Comparison of ENCODE assay signal across 8 mouse cellular contexts in genomic region chr14:37165266-37165926, GRCm38 (mm10). TPM values are rescaled to one million over a fixed set of nuclear protein-coding genes. Genes with fewer than 3 reads are reported as not detected.
DNase-seq lines count a peak whose midpoint lies in the region; ATAC-seq and TF ChIP-seq lines count a peak whose summit lies in the region.

No protein-coding gene starts in this region.

- in situ Hi-C loops in ES-E14 (cut with MboI; ENCODE audit: low sequenced_read_pairs in 2 of 2, unreplicated experiment in 2 of 2): no loop called here

- no peak for ATAC-seq in kidney, postnatal 0 days (replicated peaks; ENCODE audit: low FRiP score, low read depth)
- no peak for ATAC-seq in kidney, embryonic 16.5 days (ENCODE audit: low FRiP score, low TSS enrichment)

- peak; percentile 33 for DNase-seq in kidney, postnatal 0 days (ENCODE audit: low spot score)
- DNase-seq in CD4-positive helper T cell, adult 2 months (ENCODE audit: low read depth, low spot score): peak; percentile 41
- no peak for DNase-seq in ES-E14 (ENCODE audit: low read depth, low spot score)
- peak; percentile 48 for DNase-seq in embryo, embryonic 11 days
- DNase-seq in layer of hippocampus, adult 9-11 months: peak; percentile 43
- DNase-seq in right cerebral cortex, postnatal 14 days: peak; percentile 17
- DNase-seq in thymus, adult 2 months: no peak

- peak; percentile 59 for TF ChIP-seq CTCF in kidney, postnatal 0 days (IDR thresholded peaks at IDR 0.05; ENCODE audit: low read depth)
- TF ChIP-seq CTCF in thymus, adult 2 months (IDR thresholded peaks at IDR 0.05; ENCODE audit: borderline replicate concordance, control insufficient read depth, extremely low read depth, insufficient read depth, low read length, poor library complexity): no peak

- no peak overlapping the region for H3K4me2 ChIP-seq in kidney, postnatal 0 days (ENCODE audit: low read length)
- H3K4me2 ChIP-seq in kidney, embryonic 16.5 days (replicated peaks; ENCODE audit: low read depth, low read length): no peak overlapping the region

- no peak overlapping the region for H3K9ac ChIP-seq in kidney, postnatal 0 days (ENCODE audit: low read depth, low read length)
- no peak overlapping the region for H3K9ac ChIP-seq in kidney, embryonic 16.5 days (replicated peaks; ENCODE audit: low read length)
- H3K9ac ChIP-seq in ES-E14 (ENCODE audit: insufficient read depth, low read depth, low read length, poor library complexity, severe bottlenecking): no peak overlapping the region

- no peak overlapping the region for H3K4me3 ChIP-seq in kidney, postnatal 0 days (replicated peaks; ENCODE audit: low read depth, low read length)
- no peak overlapping the region for H3K4me3 ChIP-seq in kidney, embryonic 16.5 days (ENCODE audit: low read length)
- no peak overlapping the region for H3K4me3 ChIP-seq in ES-E14 (ENCODE audit: insufficient read depth in 1 of 2, low read depth in 1 of 2, low read length in 2 of 2, poor library complexity in 1 of 2, severe bottlenecking in 1 of 2)
- no peak overlapping the region for H3K4me3 ChIP-seq in thymus, adult 2 months (ENCODE audit: control insufficient read depth, insufficient read depth, low read length)

- no peaks in the 10 kb centered on the region for H3K4me1 ChIP-seq in kidney, postnatal 0 days (replicated peaks; ENCODE audit: insufficient read depth, low read length)
- no peaks in the 10 kb centered on the region for H3K4me1 ChIP-seq in kidney, embryonic 16.5 days (ENCODE audit: insufficient read depth, low read length)
- no peaks in the 10 kb centered on the region for H3K4me1 ChIP-seq in ES-E14 (ENCODE audit: control insufficient read depth in 2 of 2, insufficient read depth in 2 of 2, low read length in 2 of 2, poor library complexity in 1 of 2)
- H3K4me1 ChIP-seq in thymus, adult 2 months (replicated peaks; ENCODE audit: control insufficient read depth, insufficient read depth, low read length): no peaks in the 10 kb centered on the region

- H3K9me3 ChIP-seq in kidney, postnatal 0 days (replicated peaks; ENCODE audit: low read length): no peaks in the 10 kb centered on the region
- no peaks in the 10 kb centered on the region for H3K9me3 ChIP-seq in kidney, embryonic 16.5 days (ENCODE audit: low read length)
- no peaks in the 10 kb centered on the region for H3K9me3 ChIP-seq in ES-E14 (ENCODE audit: control insufficient read depth, insufficient read depth, low read depth, low read length)

- no peaks in the 10 kb centered on the region for H3K27me3 ChIP-seq in kidney, postnatal 0 days (ENCODE audit: insufficient read depth, low read length)
- H3K27me3 ChIP-seq in kidney, embryonic 16.5 days (ENCODE audit: insufficient read depth, low read length): no peaks in the 10 kb centered on the region
- H3K27me3 ChIP-seq in thymus, adult 2 months (ENCODE audit: control insufficient read depth, insufficient read depth, low read length): no peaks in the 10 kb centered on the region

- 68% methylated on average over 1 of the region's 1 CpGs for WGBS in kidney, postnatal 0 days
- WGBS in kidney, embryonic 16.5 days: 64% methylated on average over 1 of the region's 1 CpGs
- WGBS in thymus, adult 2 months: 55% methylated on average over 1 of the region's 1 CpGs

- no peaks in the 10 kb centered on the region for H3K36me3 ChIP-seq in kidney, postnatal 0 days (ENCODE audit: insufficient read depth, low read length)
- no peaks in the 10 kb centered on the region for H3K36me3 ChIP-seq in kidney, embryonic 16.5 days (ENCODE audit: insufficient read depth, low read length)
- no peaks in the 10 kb centered on the region for H3K36me3 ChIP-seq in ES-E14 (ENCODE audit: control insufficient read depth, insufficient read depth, low read length, poor library complexity, severe bottlenecking)
- H3K36me3 ChIP-seq in thymus, adult 2 months (ENCODE audit: control insufficient read depth, insufficient read depth, low read length): no peaks in the 10 kb centered on the region

- no peak for TF ChIP-seq POLR2A in thymus, adult 2 months (IDR thresholded peaks at IDR 0.05; ENCODE audit: control insufficient read depth, extremely low read depth, insufficient read depth, low read length, poor library complexity)

- H3K27ac ChIP-seq in kidney, postnatal 0 days: no peak overlapping the region
- H3K27ac ChIP-seq in kidney, embryonic 16.5 days (ENCODE audit: low read length): no peak overlapping the region
- H3K27ac ChIP-seq in ES-E14 (ENCODE audit: insufficient read depth, low read depth, low read length, poor library complexity, severe bottlenecking): no peak overlapping the region
- no peak overlapping the region for H3K27ac ChIP-seq in thymus, adult 2 months (ENCODE audit: control insufficient read depth, insufficient read depth, low read length)

TF ChIP-seq in ES-E14, 5 proteins besides CTCF, POLR2A, EP300 and RAD21:
- no peak for TF ChIP-seq ZC3H11A (IDR thresholded peaks at IDR 0.05; ENCODE audit: borderline replicate concordance, low read depth, low read length)
- TF ChIP-seq CHD2 (IDR thresholded peaks at IDR 0.05; ENCODE audit: low read depth, low read length): no peak
- TF ChIP-seq ZNF384 (IDR thresholded peaks at IDR 0.05; ENCODE audit: low read depth, low read length): no peak
- TF ChIP-seq MAFK (IDR thresholded peaks at IDR 0.05; ENCODE audit: insufficient read depth, low read depth, low read length): peak; percentile 85
TF ChIP-seq in ES-E14: peak in this region for 1.

RNA-seq across cellular contexts. Expression of gene Ghitm, which starts 30.3 kb away (rescaled TPM):
- polyA plus RNA-seq in kidney, postnatal 0 days (2015; fragmentation: Nextera tagmentation; extraction: Ambion mirVana): 267 and 296 TPM in 2 replicates
- 259 and 277 TPM in 2 replicates for polyA plus RNA-seq in kidney, embryonic 16.5 days (2015; fragmentation: Nextera tagmentation; extraction: Ambion mirVana)
- total RNA-seq in ES-E14 (2012; rRNA removed): 75.1 and 82.8 TPM in 2 replicates
- polyA plus RNA-seq in thymus, adult 2 months (2012; rRNA removed): 104 and 115 TPM in 2 replicates

RNA-seq across cellular contexts. Expression of gene 2610528A11Rik, which starts 51.6 kb away (rescaled TPM):
- polyA plus RNA-seq in kidney, postnatal 0 days (2015; fragmentation: Nextera tagmentation; extraction: Ambion mirVana): 0.17 and 0.26 TPM in 2 replicates
- 0.26 and 0.47 TPM in 2 replicates for polyA plus RNA-seq in kidney, embryonic 16.5 days (2015; fragmentation: Nextera tagmentation; extraction: Ambion mirVana)
- total RNA-seq in ES-E14 (2012; rRNA removed): not detected in 2 replicates
- polyA plus RNA-seq in thymus, adult 2 months (2012; rRNA removed): 2.0 and 2.9 TPM in 2 replicates

Comparison
In these comparisons a context has a peak if more than half of its experiments do, and no peak if none do; other contexts are left out.
1. DNase-seq: peak in kidney, postnatal 0 days (single experiment), CD4-positive helper T cell, adult 2 months (single experiment), embryo, embryonic 11 days (single experiment), layer of hippocampus, adult 9-11 months (single experiment) and right cerebral cortex, postnatal 14 days (single experiment); none in ES-E14 (single experiment) and thymus, adult 2 months (single experiment).